Mouse (Mus musculus) ES-E14 (cell line): ENCODE results near the gene Fam107a.

Source experiments
- ZC3H11A ChIP-seq: IDR thresholded peaks from 2 replicates; pipeline ENCODE4 v1.6.1; 2012; ENCODE audit warnings: low read depth, mild to moderate bottlenecking, inconsistent platforms, low read length, borderline replicate concordance
- ZNF384 ChIP-seq: IDR thresholded peaks from 2 replicates; pipeline ENCODE4 v1.6.1; 2012; ENCODE audit warnings: low read depth, low read length, inconsistent platforms

DNA sequence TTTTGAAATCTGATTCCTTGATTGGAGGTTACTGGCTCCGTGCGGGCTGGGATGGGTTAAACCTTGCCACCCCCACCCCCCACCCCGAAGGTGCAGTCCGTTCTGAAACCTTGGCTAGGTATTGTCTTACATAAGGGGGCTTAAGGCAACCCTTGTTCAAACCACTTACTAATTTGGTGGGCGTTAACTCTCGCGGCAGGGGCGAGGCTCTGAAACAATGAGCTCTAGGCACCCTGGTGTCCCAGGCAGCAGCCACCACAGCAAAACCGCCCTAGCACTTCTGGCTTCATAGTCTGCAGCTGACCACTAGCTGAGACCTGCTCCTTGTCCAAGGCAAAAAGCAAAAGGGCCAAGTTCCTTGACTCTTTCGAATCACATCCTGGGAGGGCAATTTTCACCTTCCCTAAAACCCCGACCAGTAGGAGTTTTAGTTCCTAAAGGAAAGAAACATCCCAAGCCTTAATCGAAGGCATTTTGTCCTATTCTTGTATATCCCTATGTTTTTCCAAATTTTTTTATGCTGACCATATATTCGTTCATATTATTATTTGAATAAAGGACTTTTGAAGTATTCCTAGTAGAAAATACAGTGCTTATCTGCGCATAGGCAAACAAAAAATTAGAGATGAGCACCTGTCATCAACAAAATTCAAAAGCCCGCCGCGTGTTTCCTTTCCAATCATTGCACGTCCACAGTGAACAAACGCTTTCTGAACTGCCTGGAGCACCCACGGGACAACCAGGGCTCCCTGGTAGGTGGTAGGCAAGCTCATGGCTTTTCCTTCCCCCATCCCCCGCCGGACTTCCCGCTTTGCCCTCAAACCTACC is 1.2 kb downstream of the Fam107a start:
- no peak for TF ChIP-seq ZC3H11A
- no peak for TF ChIP-seq ZNF384
